Mouse (Mus musculus) urinary bladder, postnatal 10 days (tissue): ENCODE results near the gene Olfr1465.

ENCODE experiments used
- DNase-seq: peaks from one replicate; pipeline ENCODE4 v3.0.0; 2022; ENCODE audit warnings: low spot score

The Olfr1465 gene

DNA sequence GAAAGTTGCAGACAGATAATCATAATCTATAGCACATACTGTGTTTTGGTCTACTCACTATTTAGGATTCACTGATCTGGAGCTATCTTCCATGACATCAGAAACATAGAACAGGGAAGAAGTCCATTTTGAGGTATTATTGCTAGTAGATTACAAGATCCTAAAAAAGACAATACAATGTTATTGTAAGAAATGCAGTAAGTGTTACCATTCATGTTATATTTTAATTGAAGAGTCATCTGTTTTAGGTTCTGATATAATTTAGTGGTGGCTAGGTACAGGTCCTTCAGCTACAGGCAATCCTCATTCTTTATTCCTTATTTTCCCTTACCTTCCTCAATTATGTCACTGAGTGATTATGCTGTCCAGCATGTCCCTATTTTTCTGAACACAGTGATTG lies at the start of gene Olfr1465:
Gene Olfr1465, minus strand, starts transcription at position 101 of the 400 bp plus-strand sequence.
- no peak for DNase-seq

DNA sequence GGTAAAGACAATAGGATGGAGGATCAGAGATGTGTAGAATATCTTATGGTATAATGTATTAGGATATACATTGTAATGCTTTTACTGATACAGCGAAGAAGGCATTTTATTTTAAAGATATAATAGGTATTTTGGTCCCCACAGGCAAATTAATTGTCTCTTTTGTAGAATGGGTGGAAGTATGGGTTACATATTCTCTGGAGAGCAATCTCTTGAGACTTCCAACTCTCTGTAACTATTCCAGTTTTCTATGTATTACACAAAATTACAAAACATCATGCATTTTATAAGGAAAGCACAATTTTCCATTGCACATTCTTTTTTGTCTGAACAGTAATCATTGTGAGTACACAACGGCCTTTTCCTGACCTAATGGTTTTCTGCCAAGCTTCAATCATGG lies 46.6 kb upstream of the Olfr1465 start, which contains the start of gene Olfr1467:
Gene Olfr1467, plus strand, starts transcription at position 301 of the 400 bp plus-strand sequence.
- DNase-seq: no peak

- no peak for DNase-seq
Observed at GRCm38 (mm10) chr19:13338562-13338961, 23.2 kb upstream of the Olfr1465 start, which contains the start of gene Olfr1466. TSS of gene Olfr1466 (plus strand) at chr19:13338862.
